Mouse (Mus musculus) cerebellum, adult 2 months (tissue): ENCODE measurements around the gene Cyba. TPM values are rescaled to one million over a fixed set of nuclear protein-coding genes. Genes with fewer than 3 reads are reported as not detected.
A peak's percentile ranks its signal among the peaks of the same experiment; 100 is the strongest.

Experiments used
- DNase-seq, 2 experiments: peaks; one replicate each; pipeline ENCODE4 v3.0.0; 2021
- H3K27ac ChIP-seq: fragments of 200-500 bp; 2 replicates; pipeline ENCODE4 v1.5.1; 2012; ENCODE audit warnings: low read length, control low read depth, inconsistent platforms; ENCODE audit not compliant: insufficient read depth
- H3K27me3 ChIP-seq: fragments of 200-500 bp; 2 replicates; pipeline ENCODE4 v1.6.1; 2012; ENCODE audit warnings: inconsistent platforms, mild to moderate bottlenecking, low read length, moderate library complexity; ENCODE audit not compliant: control insufficient read depth, insufficient read depth
- H3K4me1 ChIP-seq: fragments of 200-500 bp; 2 replicates; pipeline ENCODE4 v1.6.1; 2011; ENCODE audit warnings: low read length; ENCODE audit not compliant: control insufficient read depth, insufficient read depth
- H3K4me3 ChIP-seq: fragments of 200-500 bp; replicated peaks from 2 replicates; pipeline ENCODE3; 2011; ENCODE audit warnings: mild to moderate bottlenecking, low read depth, low read length, control low read depth; ENCODE audit not compliant: insufficient read depth
- CTCF ChIP-seq: fragments of 200-500 bp; IDR thresholded peaks from 2 replicates; pipeline ENCODE4 v1.5.1; 2011; ENCODE audit warnings: low read depth, mild to moderate bottlenecking, control low read depth, low read length, moderate library complexity, borderline replicate concordance; ENCODE audit not compliant: insufficient read depth
- POLR2A ChIP-seq: fragments of 200-500 bp; IDR thresholded peaks from 2 replicates; pipeline ENCODE4 v1.6.1; 2011; ENCODE audit warnings: low read length, control low read depth, borderline replicate concordance; ENCODE audit not compliant: insufficient read depth
- WGBS: fragments of 180-500 bp; shearing (Covaris S2); methylation state at CpG from one replicate; pipeline ENCODE4 v1.1.7; 2018; 5-methylcytosine and 5-hydroxymethylcytosine counted together
- polyA plus RNA-seq: library from polyadenylated mRNA; depleted of rRNA; stranded (reverse); fragments of >200 nt; gene quantifications from 2 replicates; pipeline ENCODE4 v1.2.3, GENCODE M21; 2012

The Cyba gene
- polyA plus RNA-seq, 1 experiment = 12.0 TPM

GRCm38 (mm10) chr8:122459218-122459900, 26.6 kb upstream of the Cyba start:
- peak; percentile 24; the same call in 1 of the 2 replicates for TF ChIP-seq CTCF
- no peak for TF ChIP-seq POLR2A
- peaks cover 5% of the 10 kb centered on the region; the same call in 1 of the 2 replicates for H3K4me1 ChIP-seq
- 55% methylated on average over 6 of the region's 6 CpGs for WGBS
- H3K4me3 ChIP-seq = no peak overlapping the region
- no peak overlapping the region for H3K27ac ChIP-seq
- DNase-seq = no peak
- no peaks in the 10 kb centered on the region for H3K27me3 ChIP-seq

DNA sequence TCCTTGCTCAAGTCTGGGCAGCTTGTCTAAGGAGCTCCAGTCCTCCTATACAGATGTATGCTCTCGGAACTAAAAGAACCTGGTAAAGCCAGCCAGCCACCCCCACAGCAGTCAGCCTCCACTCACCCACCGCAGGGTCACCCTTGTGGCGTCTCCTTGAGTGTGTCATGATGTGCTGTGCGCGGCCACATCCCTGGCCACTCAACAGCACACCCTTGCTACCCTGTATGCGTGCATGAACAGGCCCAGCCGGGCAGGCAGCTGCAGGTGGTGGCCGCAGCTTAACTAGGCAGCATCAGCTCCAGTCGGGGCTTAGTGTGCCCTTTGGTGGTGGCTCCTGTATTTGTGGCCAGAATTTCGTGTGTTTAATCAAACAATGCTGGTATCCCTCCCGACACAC, 24.4 kb upstream of the Cyba start:
- Histone ChIP-seq H3K4me3 (no peak overlapping the region), H3K27me3 (no peaks in the 10 kb centered on the region), H3K27ac (no peak overlapping the region), H3K4me1 (peaks cover 5% of the 10 kb centered on the region; the same call in 1 of the 2 replicates)
- WGBS = 73% methylated on average over 11 of the region's 11 CpGs
- no peak for DNase-seq
- TF ChIP-seq CTCF (no peak), POLR2A (no peak)

DNA sequence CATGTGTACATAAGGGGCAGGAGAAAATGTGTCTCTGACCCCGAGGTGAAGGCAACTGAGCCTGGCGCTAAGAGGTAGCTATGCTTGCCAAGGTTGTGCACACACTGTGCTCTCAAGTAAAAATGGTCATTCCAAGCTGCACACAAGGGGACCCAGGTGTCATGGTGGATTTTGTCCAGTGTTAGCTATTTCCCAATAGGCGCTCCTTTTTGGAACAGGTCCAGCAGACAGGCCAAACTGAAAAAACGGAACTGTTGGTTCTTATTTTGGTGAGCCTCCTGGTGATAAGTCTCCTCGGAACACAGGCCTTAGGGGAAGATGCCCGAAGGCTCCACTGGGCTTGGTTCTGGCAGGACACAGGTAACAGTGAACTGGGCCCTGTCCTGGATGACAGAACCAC, 21.7 kb upstream of the Cyba start:
- 43% methylated on average over 6 of the region's 6 CpGs for WGBS
- Histone ChIP-seq H3K4me3 (no peak overlapping the region), H3K27ac (no peak overlapping the region), H3K4me1 (no peaks in the 10 kb centered on the region), H3K27me3 (no peaks in the 10 kb centered on the region)
- no peak for TF ChIP-seq CTCF
- TF ChIP-seq POLR2A = no peak
- no peak for DNase-seq

DNA sequence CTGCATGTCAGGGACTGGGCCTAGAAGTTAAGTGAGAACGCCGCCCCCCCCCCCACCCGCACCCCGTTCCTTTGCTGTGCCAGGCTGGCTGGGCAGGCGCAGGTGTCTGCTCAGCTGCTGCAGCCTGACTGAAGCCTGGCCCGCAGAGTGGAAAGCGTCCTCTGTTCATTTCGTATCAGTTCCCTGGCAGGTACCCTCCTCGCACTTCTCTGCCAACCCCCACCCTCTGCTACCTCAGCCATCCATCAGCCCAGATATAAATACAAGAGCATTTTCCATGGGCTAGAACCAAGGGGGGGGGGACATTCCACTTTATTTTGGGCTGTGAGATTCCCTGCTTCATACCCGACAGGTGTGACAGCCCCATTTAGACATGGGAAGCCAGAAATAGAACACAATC, 19.4 kb upstream of the Cyba start:
- no peaks in the 10 kb centered on the region for H3K4me1 ChIP-seq
- TF ChIP-seq CTCF (no peak), POLR2A (no peak)
- no peak for DNase-seq
- 87% methylated on average over 10 of the region's 10 CpGs for WGBS
- no peak overlapping the region for H3K4me3 ChIP-seq
- H3K27me3 ChIP-seq = no peaks in the 10 kb centered on the region
- no peak overlapping the region for H3K27ac ChIP-seq

DNA sequence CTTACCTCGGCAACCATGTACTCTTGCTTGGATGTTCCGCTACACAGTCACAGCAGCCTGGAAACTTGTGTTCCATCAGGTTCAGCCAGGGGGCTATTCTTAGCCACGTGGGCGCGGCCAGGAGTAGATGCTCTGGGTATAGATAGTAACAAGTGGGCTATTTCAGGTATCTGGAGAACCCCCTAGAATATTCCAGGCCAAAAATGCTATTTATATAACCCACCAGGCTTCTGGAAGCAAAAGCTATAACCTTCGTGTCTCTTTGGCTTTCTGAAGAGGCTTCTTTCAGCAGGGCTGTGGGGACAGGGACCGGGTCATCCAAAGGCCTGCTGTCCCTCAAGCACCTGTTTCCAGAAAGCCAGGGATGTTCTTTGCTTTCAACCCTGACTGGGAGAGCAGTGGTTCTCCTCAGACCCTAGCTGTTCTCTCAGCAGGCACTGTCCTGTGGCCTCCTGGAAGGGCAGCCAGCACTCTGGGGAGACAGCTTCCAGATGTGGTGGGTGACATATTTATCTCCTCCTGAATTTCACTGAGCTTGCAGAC, 18.5 kb upstream of the Cyba start:
- WGBS = 63% methylated on average over 7 of the region's 7 CpGs
- TF ChIP-seq CTCF (no peak), POLR2A (no peak)
- no peak overlapping the region for H3K4me3 ChIP-seq
- H3K27ac ChIP-seq = no peak overlapping the region
- no peaks in the 10 kb centered on the region for H3K27me3 ChIP-seq
- no peak for DNase-seq
- no peaks in the 10 kb centered on the region for H3K4me1 ChIP-seq

- Histone ChIP-seq H3K27me3 (no peaks in the 10 kb centered on the region), H3K4me3 (no peak overlapping the region), H3K4me1 (peaks cover 9% of the 10 kb centered on the region), H3K27ac (no peak overlapping the region)
- TF ChIP-seq CTCF (no peak), POLR2A (no peak)
- WGBS = 59% methylated on average over 3 of the region's 3 CpGs
- DNase-seq = no peak
Measured at GRCm38 (mm10) chr8:122445203-122445602, 12.5 kb upstream of the Cyba start.

DNA sequence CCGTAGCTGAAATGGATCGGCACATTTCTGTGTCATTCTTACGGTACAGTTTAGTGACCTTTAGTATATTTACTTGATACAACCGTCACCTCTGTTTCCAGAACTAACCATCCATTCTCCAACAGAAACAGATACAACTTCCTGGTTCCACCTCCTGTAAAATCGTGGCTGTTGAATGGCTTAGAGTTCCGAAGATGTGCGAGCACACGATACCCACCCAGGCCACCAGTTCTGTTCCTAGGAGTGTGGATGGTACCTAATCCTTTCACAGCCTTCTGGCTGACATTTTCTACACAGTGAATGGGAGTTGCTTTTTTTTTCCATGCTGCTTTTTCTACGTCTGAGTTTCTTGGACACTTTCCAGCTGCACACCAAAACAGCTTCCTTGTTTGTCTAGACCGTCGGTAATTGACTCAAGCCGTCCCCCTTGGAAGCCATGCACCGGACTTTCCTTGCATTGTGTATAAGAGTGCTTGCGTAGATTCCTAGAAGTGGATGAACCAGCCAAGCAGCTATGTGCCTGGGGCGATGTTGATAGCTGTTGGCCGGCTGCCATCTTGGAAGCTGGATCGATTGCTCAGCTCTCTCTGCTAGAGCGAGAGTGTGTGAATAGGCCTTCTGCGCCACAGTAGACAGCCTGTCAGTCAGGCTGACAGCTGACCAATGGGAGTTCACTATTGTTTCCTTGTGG, 11.5 kb upstream of the Cyba start:
- Histone ChIP-seq H3K27ac (peak overlapping the region; percentile 76), H3K27me3 (no peaks in the 10 kb centered on the region), H3K4me1 (peaks cover 19% of the 10 kb centered on the region), H3K4me3 (peak overlapping the region; percentile 80)
- peak; percentile 76 to 77 for DNase-seq
- 0 out of 2 replicates have a peak, but pooled peaks have one; percentile 21 for TF ChIP-seq POLR2A
- TF ChIP-seq CTCF = no peak
- under 1% methylated on average over 19 of the region's 19 CpGs for WGBS
